In genomic region chr4:148491448-148491847, GRCm38 (mm10) we compare ENCODE assay signal across 13 mouse cellular contexts. TPM values are rescaled to one million over a fixed set of nuclear protein-coding genes. Genes with fewer than 3 reads are reported as not detected.
A peak's percentile ranks its signal among the peaks of the same experiment; 100 is the strongest.
DNase-seq lines count a peak whose midpoint lies in the region; TF ChIP-seq lines count a peak whose summit lies in the region.
"Had no signal": no experiment of that assay in that cellular context is flagged by ENCODE, and none has a peak within 500 bp of the region (broad histone marks: within the 10 kb centered on the region; RNA-seq: fewer than 3 reads in every experiment).

No protein-coding gene starts in this region.

- DNase-seq in gastrocnemius, adult 2 months = peak; percentile 40
- DNase-seq in gastrocnemius, postnatal 14 days = no peak
- DNase-seq in left cerebral cortex, postnatal 4 days = peak; percentile 68
- DNase-seq in left cerebral cortex, adult 8-10 months (ENCODE audit: low spot score in 2 of 2) = no peak
- peak; percentile 50 for DNase-seq in cerebellum, adult 8-10 months
- DNase-seq in layer of hippocampus, postnatal 14 days (ENCODE audit: low spot score in 2 of 2) = peak; percentile 64 to 67
- no peak for DNase-seq in thymus, postnatal 14 days
- DNase-seq: thymus, postnatal 4 days had no signal

- H3K27ac ChIP-seq in gastrocnemius, adult 2 months = peak overlapping the region; percentile 60
- H3K27ac ChIP-seq: heart, embryonic 13.5 days; hindbrain, embryonic 12.5 days; limb, embryonic 12.5 days; lung, embryonic 15.5 days had no signal

- intact Hi-C loops in gastrocnemius, adult 2 months (cut with DNase I) = no loop called here
- intact Hi-C loops in gastrocnemius, postnatal 14 days (cut with DNase I; ENCODE audit: low total_unique reads) = no loop called here
- intact Hi-C loops in left cerebral cortex, postnatal 4 days (cut with DNase I) = no loop called here

- peak; percentile 22; the same call in 1 of the 2 replicates for TF ChIP-seq CTCF in gastrocnemius, adult 2 months (IDR thresholded peaks at IDR 0.05)

- H3K4me3 ChIP-seq in gastrocnemius, adult 2 months = no peak overlapping the region
- H3K4me3 ChIP-seq: heart, embryonic 13.5 days; hindbrain, embryonic 12.5 days; limb, embryonic 12.5 days; lung, embryonic 15.5 days had no signal

RNA-seq across cellular contexts. Expression of gene Angptl7, which starts 8.8 kb away (rescaled TPM):
- total RNA-seq in gastrocnemius, adult 2 months (2021) = 10 to 100 TPM; 27.8 to 52.8 TPM
- 10 to 100 TPM; 23.9 to 72.0 TPM for total RNA-seq in gastrocnemius, postnatal 14 days (2021)
- total RNA-seq in left cerebral cortex, postnatal 4 days (2021) = under 1 TPM in 1 of 2 experiments, not detected in 1; 0.42 TPM
- under 1 TPM; 0.50 to 0.84 (median 0.73) TPM for total RNA-seq in left cerebral cortex, adult 8-10 months (2022)
- under 1 TPM; 0.29 to 0.30 TPM for total RNA-seq in layer of hippocampus, postnatal 14 days (2021)
- total RNA-seq: megakaryocyte-erythroid progenitor cell, adult 5-6 weeks had no signal

RNA-seq across cellular contexts. Expression of gene Mtor, which starts 43.0 kb away (rescaled TPM):
- 10 to 100 TPM; 36.3 to 37.1 TPM for total RNA-seq in gastrocnemius, adult 2 months (2021)
- total RNA-seq in gastrocnemius, postnatal 14 days (2021) = 10 to 100 TPM; 27.5 to 31.4 TPM
- 10 to 100 TPM; 78.8 to 79.3 TPM for total RNA-seq in left cerebral cortex, postnatal 4 days (2021)
- 10 to 100 TPM; 85.6 to 96.1 (median 92.3) TPM for total RNA-seq in left cerebral cortex, adult 8-10 months (2022)
- 10 to 100 TPM; 80.2 to 80.7 TPM for total RNA-seq in layer of hippocampus, postnatal 14 days (2021)

RNA-seq across cellular contexts. Expression of gene Ubiad1, which starts 46.9 kb away (rescaled TPM):
- total RNA-seq in gastrocnemius, adult 2 months (2021) = 10 to 100 TPM; 10.3 to 18.0 TPM
- total RNA-seq in gastrocnemius, postnatal 14 days (2021) = 10 to 100 TPM in 1 of 2 experiments, 1 to 10 TPM in 1; 8.4 to 10.1 TPM
- total RNA-seq in left cerebral cortex, postnatal 4 days (2021) = 1 to 10 TPM; 8.5 to 8.6 TPM
- total RNA-seq in left cerebral cortex, adult 8-10 months (2022) = 10 to 100 TPM in 1 of 4 experiments, 1 to 10 TPM in 3; 7.9 to 10.3 (median 8.9) TPM
- 1 to 10 TPM; 8.9 to 9.1 TPM for total RNA-seq in layer of hippocampus, postnatal 14 days (2021)

Comparison
In these comparisons a context has a peak if more than half of its experiments do, and no peak if none do; other contexts are left out.
1. DNase-seq: peak in gastrocnemius, adult 2 months (single experiment), left cerebral cortex, postnatal 4 days (single experiment), cerebellum, adult 8-10 months (single experiment) and layer of hippocampus, postnatal 14 days (2 of 2); none in gastrocnemius, postnatal 14 days (single experiment), left cerebral cortex, adult 8-10 months (0 of 2) and thymus, postnatal 14 days (single experiment).
2. RNA of gene Angptl7, which starts 8.8 kb away (total RNA-seq): 23.9 to 72.0 TPM in gastrocnemius, postnatal 14 days and 27.8 to 52.8 TPM in gastrocnemius, adult 2 months; 0.50 to 0.84 TPM in left cerebral cortex, adult 8-10 months, 0.42 TPM in left cerebral cortex, postnatal 4 days and 0.29 to 0.30 TPM in layer of hippocampus, postnatal 14 days; every median in the first group is over 10 times any median in the second.